Mouse (Mus musculus): ENCODE results near the gene Prpf4.

DNA sequence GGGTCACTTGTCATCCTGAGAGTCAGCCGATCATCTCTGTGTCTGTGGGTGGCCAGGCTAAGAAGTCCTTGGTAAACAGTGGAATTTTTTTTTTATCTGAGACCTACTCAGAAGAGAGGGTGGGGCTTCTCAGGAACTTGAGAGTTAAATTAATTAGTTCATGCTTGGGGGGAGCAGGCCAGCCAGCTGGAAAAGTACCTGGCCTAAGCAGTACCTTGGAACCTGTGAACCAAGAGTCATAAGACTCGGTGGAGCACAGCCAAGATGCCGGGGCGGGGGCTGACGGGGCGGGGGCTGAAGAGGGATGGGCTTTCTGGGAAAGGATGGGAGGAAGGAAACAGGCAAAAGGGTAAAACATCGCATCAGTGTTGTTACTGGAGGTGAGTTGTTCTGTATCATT lies 29.3 kb downstream of the Prpf4 start:
- TF ChIP-seq CTCF (conservative IDR thresholded peaks at IDR 0.05; ENCODE audit: low read length) (no peak), POU5F1 (IDR thresholded peaks at IDR 0.05; ENCODE audit: borderline replicate concordance, low read length) (no peak)
